ENCODE assay signal across 23 mouse cellular contexts in genomic region chr16:14429371-14429770, GRCm38 (mm10).
"Had no signal": no experiment of that assay in that cellular context is flagged by ENCODE, and none has a peak within 500 bp of the region (broad histone marks: within the 10 kb centered on the region; RNA-seq: fewer than 3 reads in every experiment).

No protein-coding gene starts in this region.

- H3K27ac ChIP-seq: kidney, embryonic 15.5 days; left cerebral cortex, adult 2 months; limb, embryonic 12.5 days; limb, embryonic 15.5 days; liver, embryonic 14.5 days; macrophage; midbrain, embryonic 12.5 days; midbrain, embryonic 15.5 days; neural tube, embryonic 13.5 days had no signal

- H3K4me3 ChIP-seq: kidney, embryonic 15.5 days; left cerebral cortex, adult 2 months; limb, embryonic 12.5 days; limb, embryonic 15.5 days; midbrain, embryonic 12.5 days; midbrain, embryonic 15.5 days; myocyte; neural tube, embryonic 13.5 days had no signal

- H3K27me3 ChIP-seq: kidney, embryonic 15.5 days; limb, embryonic 12.5 days; limb, embryonic 15.5 days; midbrain, embryonic 12.5 days; midbrain, embryonic 15.5 days; neural tube, embryonic 13.5 days had no signal

- H3K4me1 ChIP-seq: kidney, embryonic 15.5 days; limb, embryonic 12.5 days; limb, embryonic 15.5 days; midbrain, embryonic 12.5 days; midbrain, embryonic 15.5 days; neural tube, embryonic 13.5 days had no signal

- ATAC-seq: liver, postnatal 0 days; lung, postnatal 0 days; midbrain, embryonic 15.5 days had no signal

- H3K4me2 ChIP-seq: kidney, embryonic 15.5 days; limb, embryonic 12.5 days; limb, embryonic 15.5 days; liver, embryonic 11.5 days; lung, embryonic 14.5 days; midbrain, embryonic 12.5 days; midbrain, embryonic 15.5 days; neural tube, embryonic 13.5 days had no signal

- H3K9me3 ChIP-seq: kidney, embryonic 15.5 days; limb, embryonic 12.5 days; limb, embryonic 15.5 days; midbrain, embryonic 12.5 days; midbrain, embryonic 15.5 days; neural tube, embryonic 13.5 days had no signal

- DNase-seq: kidney, adult 8-10 months; kidney, postnatal 10 days; kidney, postnatal 36 days; layer of hippocampus, postnatal 36 days; liver, postnatal 0 days; lung, embryonic 14.5 days; retina, postnatal 1 day; right cerebral cortex, postnatal 4 days; thymus, adult 2 months; thymus, postnatal 14 days; thymus, postnatal 4 days had no signal

- H3K36me3 ChIP-seq: limb, embryonic 12.5 days; midbrain, embryonic 12.5 days; midbrain, embryonic 15.5 days had no signal

- H3K9ac ChIP-seq: kidney, embryonic 15.5 days; limb, embryonic 12.5 days; limb, embryonic 15.5 days; liver, embryonic 14.5 days; liver, postnatal 0 days; lung, embryonic 14.5 days; midbrain, embryonic 12.5 days; midbrain, embryonic 15.5 days; neural tube, embryonic 13.5 days had no signal
